Mouse (Mus musculus): ENCODE data around the gene Wbp11. TPM values are rescaled to one million over a fixed set of nuclear protein-coding genes. Genes with fewer than 3 reads are reported as not detected.
A peak's percentile ranks its signal among the peaks of the same experiment; 100 is the strongest.

Gene Wbp11
- polyA plus RNA-seq, 1 experiment from 2014 or later: 130 TPM

GRCm38 (mm10) chr6:136835352-136835751 is 7.3 kb upstream of the Wbp11 start, which contains the start of gene Smco3:
Gene Smco3 (minus strand): TSS chr6:136835452.
- H3K4me1 ChIP-seq: no peaks in the 10 kb centered on the region
- H3K27ac ChIP-seq: no peak within 1 kb of the TSS
- no peak within 1 kb of the TSS for H3K4me2 ChIP-seq (replicated peaks)
- H3K9ac ChIP-seq: no peak within 1 kb of the TSS
- 43% methylated on average over 4 of the region's 4 CpGs for WGBS
- no peak within 1 kb of the TSS for H3K4me3 ChIP-seq
- no peaks in the 10 kb centered on the region for H3K27me3 ChIP-seq
- no peak for ATAC-seq (ENCODE audit: insufficient number of reproducible peaks, insufficient read depth, low FRiP score, low TSS enrichment)
- no peaks in the 10 kb centered on the region for H3K9me3 ChIP-seq
- no peaks in the 10 kb centered on the region for H3K36me3 ChIP-seq

- Histone ChIP-seq H3K4me3 (no peak overlapping the region), H3K9me3 (no peaks in the 10 kb centered on the region), H3K9ac (no peak overlapping the region), H3K4me1 (0 out of 2 replicates have a peak, but pooled peaks cover 4% of the 10 kb centered on the region), H3K27ac (no peak overlapping the region), H3K4me2 (replicated peaks) (no peak overlapping the region), H3K27me3 (no peaks in the 10 kb centered on the region), H3K36me3 (no peaks in the 10 kb centered on the region)
- ATAC-seq (ENCODE audit: insufficient number of reproducible peaks, insufficient read depth, low FRiP score, low TSS enrichment): no peak
- WGBS: 67% methylated on average over 5 of the region's 5 CpGs
Measured at GRCm38 (mm10) chr6:136831712-136832111, 3.7 kb upstream of the Wbp11 start.

DNA sequence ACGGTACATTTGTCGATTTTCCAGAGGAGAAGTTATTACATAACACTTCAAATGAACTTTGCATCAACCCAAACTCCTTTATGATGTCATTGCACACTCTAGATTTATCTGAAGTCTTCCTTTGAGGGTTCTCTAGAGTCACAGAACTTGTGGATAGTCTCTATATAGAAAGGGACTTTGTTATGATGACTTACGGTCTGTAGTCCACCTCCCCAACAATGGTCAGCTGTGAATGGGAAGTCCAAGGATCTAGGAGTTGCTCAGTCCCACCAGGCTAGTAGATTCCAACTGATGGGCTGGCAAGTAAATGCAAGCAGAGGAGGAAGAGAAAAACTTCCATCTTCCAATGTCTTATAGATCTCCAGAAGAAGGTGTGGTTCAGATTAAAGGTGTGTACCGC is 648 bp upstream of the Wbp11 start:
- Histone ChIP-seq H3K4me3 (peak overlapping the region; percentile 87), H3K27me3 (no peaks in the 10 kb centered on the region), H3K4me2 (replicated peaks) (peak overlapping the region; percentile 51), H3K27ac (peak overlapping the region; percentile 79), H3K9me3 (no peaks in the 10 kb centered on the region), H3K9ac (peak overlapping the region; percentile 38), H3K4me1 (peaks cover 7% of the 10 kb centered on the region; the same call in 1 of the 2 replicates), H3K36me3 (peaks cover 15% of the 10 kb centered on the region)
- 34% methylated on average over 4 of the region's 4 CpGs for WGBS
- ATAC-seq (ENCODE audit: insufficient number of reproducible peaks, insufficient read depth, low FRiP score, low TSS enrichment): no peak

DNA sequence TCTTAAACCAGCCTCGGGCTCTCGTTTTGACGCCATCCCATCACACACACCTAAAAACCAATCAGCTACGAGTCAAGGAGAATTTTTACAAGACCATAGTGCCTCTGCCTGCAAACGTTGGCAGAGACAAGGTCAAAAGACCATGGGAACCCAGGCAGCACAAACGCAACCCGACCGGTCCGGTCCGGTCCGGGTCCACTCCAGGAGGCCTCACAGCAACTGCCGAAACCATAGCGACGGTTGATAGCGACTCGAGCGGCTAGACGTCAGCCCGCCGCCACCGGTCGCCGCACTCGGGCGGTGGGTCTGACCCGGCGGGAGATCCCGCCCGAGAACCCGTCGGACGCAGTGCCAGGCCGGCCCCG is 535 bp downstream of the Wbp11 start, which contains the start of gene BC049715:
Gene BC049715 (plus strand): TSS at position 111 of the 365 bp plus-strand sequence.
- Histone ChIP-seq H3K4me1 (peaks cover 7% of the 10 kb centered on the region; the same call in 1 of the 2 replicates), H3K9ac (peak within 1 kb of the TSS; percentile 96), H3K27me3 (no peaks in the 10 kb centered on the region), H3K27ac (peak within 1 kb of the TSS; percentile 79), H3K4me3 (peak within 1 kb of the TSS; percentile 87), H3K36me3 (peaks cover 22% of the 10 kb centered on the region), H3K4me2 (replicated peaks) (peak within 1 kb of the TSS; percentile 65), H3K9me3 (no peaks in the 10 kb centered on the region)
- WGBS: under 1% methylated on average over 34 of the region's 34 CpGs
- no peak for ATAC-seq (ENCODE audit: insufficient number of reproducible peaks, insufficient read depth, low FRiP score, low TSS enrichment)

DNA sequence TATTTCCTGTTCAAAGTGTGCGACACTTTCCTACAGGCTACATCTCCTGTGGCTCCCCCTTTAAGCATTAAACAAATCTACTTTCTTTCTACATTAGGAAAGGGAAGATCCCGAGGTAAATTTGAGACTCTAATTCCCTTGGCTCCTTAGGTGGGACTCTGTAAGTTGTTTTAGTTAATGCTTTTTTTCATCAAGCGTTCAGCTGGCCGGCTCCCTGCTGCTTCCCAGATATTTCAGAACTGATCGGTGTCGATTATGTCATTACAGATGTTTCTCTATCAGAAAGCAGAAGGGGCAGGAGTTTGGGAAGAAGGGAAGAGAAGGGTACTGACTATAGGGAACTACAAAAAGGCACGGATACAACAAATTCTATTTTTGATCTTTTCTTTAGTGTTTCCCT is 917 bp downstream of the Wbp11 start:
- H3K9ac ChIP-seq: peak overlapping the region; percentile 96
- no peak overlapping the region for H3K27ac ChIP-seq
- no peak for ATAC-seq (ENCODE audit: insufficient number of reproducible peaks, insufficient read depth, low FRiP score, low TSS enrichment)
- H3K4me2 ChIP-seq (replicated peaks): peak overlapping the region; percentile 65
- no peaks in the 10 kb centered on the region for H3K27me3 ChIP-seq
- 17% methylated on average over 7 of the region's 7 CpGs for WGBS
- H3K36me3 ChIP-seq: peaks cover 25% of the 10 kb centered on the region
- H3K9me3 ChIP-seq: no peaks in the 10 kb centered on the region
- peaks cover 7% of the 10 kb centered on the region; the same call in 1 of the 2 replicates for H3K4me1 ChIP-seq
- H3K4me3 ChIP-seq: peak overlapping the region; percentile 87

DNA sequence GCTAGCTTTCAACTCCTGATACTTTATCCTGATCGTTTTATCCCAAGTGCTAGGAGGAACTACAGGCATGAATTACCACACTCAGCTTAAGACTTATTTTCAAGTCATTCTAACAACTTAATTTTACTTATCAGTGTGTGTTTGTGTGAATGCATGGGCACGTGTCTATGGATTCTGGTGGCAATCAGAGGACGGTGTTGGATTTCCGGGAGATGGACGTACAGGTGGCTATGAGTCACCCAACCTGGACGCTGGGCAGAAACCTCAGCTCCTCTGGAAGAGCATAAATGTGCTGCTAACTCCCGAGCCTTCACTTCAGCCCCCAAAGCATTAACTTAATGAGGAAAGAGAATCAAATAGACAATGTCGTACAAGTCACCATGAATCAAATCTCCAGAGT is 3.0 kb downstream of the Wbp11 start:
- no peaks in the 10 kb centered on the region for H3K9me3 ChIP-seq
- no peak for ATAC-seq (ENCODE audit: insufficient number of reproducible peaks, insufficient read depth, low FRiP score, low TSS enrichment)

DNA sequence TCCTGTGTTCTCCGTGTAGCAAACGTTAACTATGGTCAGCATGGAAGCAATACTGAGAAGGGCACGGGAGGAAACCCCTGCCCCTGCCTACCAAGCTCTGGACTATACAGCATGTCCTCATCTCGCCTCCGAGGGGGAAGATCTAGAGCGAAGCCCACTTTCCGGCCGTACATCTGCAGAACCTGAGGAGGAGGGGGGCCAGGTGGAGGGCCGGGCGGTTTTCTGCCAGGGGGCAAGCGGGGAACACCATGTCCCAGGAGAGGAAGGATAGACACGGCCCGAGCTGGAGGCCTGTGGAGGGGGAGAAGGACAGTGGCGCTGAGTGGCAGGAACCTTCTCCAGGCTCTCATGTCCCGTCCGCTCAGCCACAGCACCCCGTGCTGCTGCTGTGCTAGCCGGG is 6.9 kb downstream of the Wbp11 start:
- H3K27ac ChIP-seq: no peak overlapping the region
- no peaks in the 10 kb centered on the region for H3K4me1 ChIP-seq
- H3K36me3 ChIP-seq: peaks cover 80% of the 10 kb centered on the region
- no peak overlapping the region for H3K4me3 ChIP-seq
- H3K9me3 ChIP-seq: no peaks in the 10 kb centered on the region
- H3K9ac ChIP-seq: no peak overlapping the region
- no peaks in the 10 kb centered on the region for H3K27me3 ChIP-seq
- no peak overlapping the region for H3K4me2 ChIP-seq (replicated peaks)
- no peak for ATAC-seq (ENCODE audit: insufficient number of reproducible peaks, insufficient read depth, low FRiP score, low TSS enrichment)
- 90% methylated on average over 18 of the region's 18 CpGs for WGBS

More for the DNA sequence above, 3.0 kb downstream of the Wbp11 start:
- Histone ChIP-seq H3K36me3 (peaks cover 47% of the 10 kb centered on the region), H3K27me3 (no peaks in the 10 kb centered on the region), H3K4me2 (replicated peaks) (no peak overlapping the region), H3K4me3 (no peak overlapping the region), H3K27ac (no peak overlapping the region), H3K4me1 (peaks cover 7% of the 10 kb centered on the region; the same call in 1 of the 2 replicates), H3K9ac (no peak overlapping the region)
- WGBS: 93% methylated on average over 8 of the region's 8 CpGs

GRCm38 (mm10) chr6:136820381-136820780 is 7.7 kb downstream of the Wbp11 start:
- Histone ChIP-seq H3K4me1 (no peaks in the 10 kb centered on the region), H3K27me3 (no peaks in the 10 kb centered on the region), H3K36me3 (peaks cover 86% of the 10 kb centered on the region), H3K4me3 (no peak overlapping the region), H3K9ac (no peak overlapping the region), H3K27ac (no peak overlapping the region), H3K4me2 (replicated peaks) (no peak overlapping the region), H3K9me3 (no peaks in the 10 kb centered on the region)
- ATAC-seq (ENCODE audit: insufficient number of reproducible peaks, insufficient read depth, low FRiP score, low TSS enrichment): 0 out of 2 replicates have a peak, but pooled peaks have one; percentile 37
- 95% methylated on average over 21 of the region's 21 CpGs for WGBS

- Histone ChIP-seq H3K4me2 (replicated peaks) (no peak overlapping the region), H3K4me1 (no peaks in the 10 kb centered on the region), H3K27ac (no peak overlapping the region), H3K9me3 (no peaks in the 10 kb centered on the region), H3K9ac (no peak overlapping the region), H3K4me3 (no peak overlapping the region), H3K27me3 (no peaks in the 10 kb centered on the region), H3K36me3 (peaks cover 90% of the 10 kb centered on the region)
- no peak for ATAC-seq (ENCODE audit: insufficient number of reproducible peaks, insufficient read depth, low FRiP score, low TSS enrichment)
- WGBS: 93% methylated on average over 3 of the region's 3 CpGs
Measured at GRCm38 (mm10) chr6:136817549-136817948, 10.5 kb downstream of the Wbp11 start.

DNA sequence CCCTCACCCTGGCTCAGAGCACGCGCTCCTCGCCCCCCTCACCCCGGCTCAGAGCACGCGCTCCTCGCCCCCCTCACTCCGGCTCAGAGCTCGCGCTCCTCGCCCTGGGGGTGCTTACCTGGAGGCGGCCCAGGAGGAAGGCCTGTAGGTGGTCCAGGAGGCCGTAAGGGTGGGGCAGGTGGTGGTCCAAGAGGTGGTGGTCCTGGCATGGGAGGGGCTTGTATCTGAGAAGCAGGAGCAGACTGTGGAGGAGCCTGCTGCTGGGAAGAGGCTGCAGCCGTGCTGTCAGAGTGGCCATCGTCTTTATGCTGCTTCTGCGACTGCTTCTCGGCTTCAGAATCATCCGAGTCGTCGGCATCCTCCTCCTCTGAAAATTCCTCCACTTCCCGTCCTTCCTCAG is 11.2 kb downstream of the Wbp11 start:
- Histone ChIP-seq H3K27me3 (no peaks in the 10 kb centered on the region), H3K4me2 (replicated peaks) (no peak overlapping the region), H3K9me3 (no peaks in the 10 kb centered on the region), H3K9ac (no peak overlapping the region), H3K4me1 (no peaks in the 10 kb centered on the region), H3K27ac (no peak overlapping the region), H3K36me3 (peaks cover 90% of the 10 kb centered on the region), H3K4me3 (no peak overlapping the region)
- ATAC-seq (ENCODE audit: insufficient number of reproducible peaks, insufficient read depth, low FRiP score, low TSS enrichment): no peak
- 94% methylated on average over 21 of the region's 21 CpGs for WGBS

DNA sequence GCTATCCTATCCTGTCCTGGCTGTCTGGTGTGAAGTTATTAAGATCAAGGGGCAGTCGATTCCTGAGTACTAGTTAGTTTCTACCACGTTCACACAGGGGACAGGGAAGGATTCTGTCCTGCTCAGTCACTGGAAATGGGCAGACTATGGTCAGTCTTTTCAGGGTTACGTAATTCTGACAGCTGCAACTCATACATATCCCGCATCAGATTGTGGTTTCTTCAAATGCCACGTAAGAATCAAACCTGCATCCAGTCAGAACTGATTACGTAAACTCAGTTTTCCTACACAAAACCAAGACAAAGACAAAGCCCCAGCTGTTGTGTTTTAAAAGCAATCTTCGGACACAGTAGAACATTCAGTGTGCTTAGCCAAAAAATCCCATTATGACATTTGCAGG is 12.7 kb downstream of the Wbp11 start:
- Histone ChIP-seq H3K4me1 (no peaks in the 10 kb centered on the region), H3K4me3 (no peak overlapping the region)

DNA sequence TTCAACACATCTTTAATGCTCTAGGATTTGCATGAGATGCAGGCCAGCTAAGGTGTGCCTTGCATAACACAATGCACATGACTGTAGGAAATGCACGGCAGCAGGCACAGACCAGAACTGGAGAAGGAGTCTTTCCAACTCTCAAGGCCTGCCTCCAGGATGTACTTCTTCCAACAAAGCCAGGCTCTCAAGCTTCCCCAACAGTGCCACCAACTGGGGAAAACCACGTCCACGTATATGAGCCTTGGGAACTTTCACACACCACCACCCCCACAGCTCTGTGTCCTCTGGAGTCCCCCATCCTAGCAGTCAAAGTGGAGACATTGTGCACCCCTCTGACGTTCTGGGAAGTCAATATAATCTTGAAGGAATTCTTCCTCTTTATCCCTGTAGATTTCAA is 14.9 kb downstream of the Wbp11 start:
- peaks cover 13% of the 10 kb centered on the region; the same call in 1 of the 2 replicates for H3K4me1 ChIP-seq
- H3K4me3 ChIP-seq: no peak overlapping the region
- no peak overlapping the region for H3K4me2 ChIP-seq (replicated peaks)
- no peak for ATAC-seq (ENCODE audit: insufficient number of reproducible peaks, insufficient read depth, low FRiP score, low TSS enrichment)
- H3K9ac ChIP-seq: no peak overlapping the region
- no peaks in the 10 kb centered on the region for H3K27me3 ChIP-seq
- 49% methylated on average over 4 of the region's 4 CpGs for WGBS
- peaks cover 63% of the 10 kb centered on the region for H3K36me3 ChIP-seq
- no peak overlapping the region for H3K27ac ChIP-seq
- no peaks in the 10 kb centered on the region for H3K9me3 ChIP-seq

More for the DNA sequence above, 12.7 kb downstream of the Wbp11 start:
- 93% methylated on average over 7 of the region's 7 CpGs for WGBS
- no peaks in the 10 kb centered on the region for H3K9me3 ChIP-seq
- no peak overlapping the region for H3K9ac ChIP-seq
- ATAC-seq (ENCODE audit: insufficient number of reproducible peaks, insufficient read depth, low FRiP score, low TSS enrichment): no peak
- H3K27ac ChIP-seq: no peak overlapping the region
- peaks cover 81% of the 10 kb centered on the region for H3K36me3 ChIP-seq
- H3K4me2 ChIP-seq (replicated peaks): no peak overlapping the region
- H3K27me3 ChIP-seq: no peaks in the 10 kb centered on the region

Data from embryonic facial prominence, embryonic 12.5 days (tissue).